Mouse (Mus musculus) heart, postnatal 0 days (tissue): Measurements from ENCODE around the gene Homer3.

Experiments used
- CTCF ChIP-seq: IDR thresholded peaks from 2 replicates; pipeline ENCODE4 v1.5.1; 2016; ENCODE audit warnings: antibody characterized with exemption, control low read depth, low read depth
- EP300 ChIP-seq: IDR thresholded peaks from 2 replicates; pipeline ENCODE4 v1.6.1; 2016; ENCODE audit warnings: antibody characterized with exemption, low read depth

DNA sequence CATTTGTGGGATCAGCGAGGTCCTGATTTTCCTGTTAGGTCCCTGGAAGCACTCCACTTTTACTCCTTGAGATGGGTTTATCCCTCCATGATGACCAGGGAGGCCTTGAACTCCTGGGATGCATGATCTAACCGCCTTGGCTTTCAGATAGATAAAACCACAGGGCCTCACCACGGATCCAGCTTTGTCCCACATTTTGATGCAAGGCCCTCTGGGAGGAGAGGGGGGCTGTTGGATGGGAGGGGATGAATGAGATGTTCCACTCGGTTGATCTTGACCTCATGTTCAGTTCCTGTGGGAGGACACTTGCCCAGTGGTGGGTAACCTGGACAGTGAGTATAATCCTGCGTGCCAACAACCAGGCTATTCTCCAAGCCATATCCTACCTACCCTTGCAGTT is 1.8 kb downstream of the Homer3 start:
- no peak for TF ChIP-seq CTCF
- TF ChIP-seq EP300 = no peak
